In the genomic region with DNA sequence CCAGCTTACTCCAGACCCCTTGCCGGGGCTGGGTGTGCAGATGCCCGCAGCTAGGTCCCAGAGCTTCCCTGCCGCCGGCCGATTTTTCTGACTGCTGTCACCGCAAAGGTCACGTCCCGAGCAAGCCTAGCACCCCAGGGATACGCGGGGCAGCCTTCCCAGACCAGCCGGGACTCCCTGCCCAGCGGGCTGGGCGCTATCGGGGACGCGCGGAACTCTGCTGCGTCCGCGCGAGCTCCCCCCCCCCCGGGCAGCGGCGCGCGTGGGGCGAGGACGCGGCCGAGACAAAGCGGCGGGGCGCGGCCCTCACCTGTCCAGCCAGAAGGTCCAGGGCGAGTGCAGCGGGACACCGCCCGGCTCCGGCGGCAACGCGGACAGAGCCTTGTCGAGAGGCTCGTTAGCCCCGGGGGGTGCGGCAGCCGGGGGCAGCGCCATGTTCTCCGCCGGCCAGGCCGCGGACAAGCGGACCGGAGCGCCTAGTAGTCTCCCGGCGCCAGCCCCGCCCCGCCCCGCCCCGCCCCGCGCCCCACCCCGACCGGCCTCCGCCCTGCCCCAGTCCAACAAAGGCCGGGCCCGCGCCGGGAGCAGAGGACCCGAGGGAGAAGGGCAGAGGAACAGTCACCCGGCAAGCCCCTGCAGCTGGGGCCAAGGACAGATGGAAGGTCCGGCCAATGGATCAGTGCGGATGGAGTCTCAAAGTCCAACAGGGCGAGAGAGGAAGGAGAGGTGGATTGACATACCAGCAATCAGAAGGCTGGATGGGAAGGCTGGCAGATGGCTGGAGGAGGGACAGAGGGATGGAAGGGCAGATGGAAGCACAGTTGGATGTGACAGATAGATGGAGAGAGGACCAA, we compare ENCODE assay signal across 8 mouse cellular contexts. TPM values are rescaled to one million over a fixed set of nuclear protein-coding genes. Genes with fewer than 3 reads are reported as not detected.
DNase-seq lines count a peak whose midpoint lies in the region; ATAC-seq and TF ChIP-seq lines count a peak whose summit lies in the region.

A gene (minus strand): TSS at position 454 of the 854 bp plus-strand sequence.
A gene (minus strand): TSS at position 480 of the 854 bp plus-strand sequence.

- H3K27me3 ChIP-seq in forebrain, embryonic 13.5 days = no peaks in the 10 kb centered on the region; the same call in none of the 2 replicates
- peaks cover 19% of the 10 kb centered on the region for H3K27me3 ChIP-seq in megakaryocyte, embryonic 14.5 days (replicated peaks)
- H3K27me3 ChIP-seq in small intestine, adult 2 months (ENCODE audit: control insufficient read depth, insufficient read depth, low read length) = no peaks in the 10 kb centered on the region

- ATAC-seq in forebrain, embryonic 13.5 days = peak; percentile 42

- H3K4me1 ChIP-seq in forebrain, embryonic 13.5 days = peaks cover 62% of the 10 kb centered on the region
- peaks cover 56% of the 10 kb centered on the region for H3K4me1 ChIP-seq in megakaryocyte, embryonic 14.5 days
- H3K4me1 ChIP-seq in small intestine, adult 2 months (ENCODE audit: control insufficient read depth, insufficient read depth, insufficient read length, low read length) = peaks cover 10% of the 10 kb centered on the region; the same call in 1 of the 2 replicates

- DNase-seq in MN1 (ENCODE audit: low spot score) = peak; percentile 34
- peak; percentile 66 for DNase-seq in brain, embryonic 14.5 days (ENCODE audit: low read depth)
- DNase-seq in heart, postnatal 36 days = peak; percentile 69 to 79
- peak; percentile 49 for DNase-seq in layer of hippocampus, adult 9-11 months
- no peak for DNase-seq in right cerebral cortex, adult 18-20 months

- H3K4me2 ChIP-seq in forebrain, embryonic 13.5 days = peak within 1 kb of the TSS; percentile 92

- intact Hi-C loops in heart, postnatal 36 days (cut with DNase I) = loop anchor here (10.0 kb wide), 1 partner anchor 1208 kb away; no protein-coding TSS in a partner anchor

- TF ChIP-seq POLR2A in brain, embryonic 14.5 days (IDR thresholded peaks at IDR 0.05; ENCODE audit: borderline replicate concordance, extremely low read depth, insufficient read depth, insufficient read length, poor library complexity, severe bottlenecking) = 0 out of 2 replicates have a peak, but pooled peaks have one; percentile 43
- no peak; the same call in 1 of the 2 replicates for TF ChIP-seq POLR2A in small intestine, adult 2 months (IDR thresholded peaks at IDR 0.05; ENCODE audit: low read depth, low read length)

- TF ChIP-seq CTCF in brain, embryonic 14.5 days (IDR thresholded peaks at IDR 0.05; ENCODE audit: borderline replicate concordance, extremely low read depth, insufficient read depth, insufficient read length) = no peak
- no peak for TF ChIP-seq CTCF in small intestine, adult 2 months (IDR thresholded peaks at IDR 0.05; ENCODE audit: extremely low read depth, insufficient read length, insufficient replicate concordance, low read depth, low read length)

- H3K27ac ChIP-seq in forebrain, embryonic 13.5 days = peak within 1 kb of the TSS; percentile 44
- H3K27ac ChIP-seq in small intestine, adult 2 months (ENCODE audit: insufficient read depth, low read depth, low read length) = peak within 1 kb of the TSS; percentile 48

- H3K9me3 ChIP-seq in forebrain, embryonic 13.5 days (replicated peaks) = no peaks in the 10 kb centered on the region
- no peaks in the 10 kb centered on the region for H3K9me3 ChIP-seq in megakaryocyte, embryonic 14.5 days

- under 1% methylated on average over 64 of the region's 75 CpGs for WGBS in forebrain, embryonic 13.5 days
- under 1% methylated on average over 75 of the region's 75 CpGs for WGBS in small intestine, adult 2 months

- H3K36me3 ChIP-seq in forebrain, embryonic 13.5 days (ENCODE audit: poor library complexity, severe bottlenecking) = no peaks in the 10 kb centered on the region
- no peaks in the 10 kb centered on the region for H3K36me3 ChIP-seq in megakaryocyte, embryonic 14.5 days (replicated peaks; ENCODE audit: low read length)
- H3K36me3 ChIP-seq in small intestine, adult 2 months (ENCODE audit: control insufficient read depth, insufficient read depth, low read length) = no peaks in the 10 kb centered on the region

- H3K9ac ChIP-seq in forebrain, embryonic 13.5 days = peak within 1 kb of the TSS; percentile 89

- H3K4me3 ChIP-seq in forebrain, embryonic 13.5 days = peak within 1 kb of the TSS; percentile 83
- H3K4me3 ChIP-seq in megakaryocyte, embryonic 14.5 days (replicated peaks) = peak within 1 kb of the TSS; percentile 95
- peak within 1 kb of the TSS; percentile 79 for H3K4me3 ChIP-seq in small intestine, adult 2 months (ENCODE audit: low read depth, low read length)

RNA-seq across cellular contexts. Expression of the first gene that starts in this region (rescaled TPM):
- polyA plus RNA-seq in brain, embryonic 14.5 days (2012; rRNA removed) = 10.6 and 11.6 TPM in 2 replicates
- 10.5 and 11.5 TPM in 2 replicates for polyA plus RNA-seq in forebrain, embryonic 13.5 days (2015; fragmentation: Nextera tagmentation; extraction: Ambion mirVana)
- 10 to 100 TPM; 41.2 to 43.2 TPM for total RNA-seq in heart, postnatal 36 days (2021)
- 1.00 TPM in 1 of 2 replicates, not detected in the other for polyA plus RNA-seq in megakaryocyte, embryonic 14.5 days (2012; ENCODE audit: insufficient read depth, low replicate concordance)
- 2.1 and 2.6 TPM in 2 replicates for polyA plus RNA-seq in small intestine, adult 2 months (2012; rRNA removed)

RNA-seq across cellular contexts. Expression of the second gene that starts in this region (rescaled TPM):
- polyA plus RNA-seq in brain, embryonic 14.5 days (2012; rRNA removed) = 0.93 and 1.8 TPM in 2 replicates
- 3.8 and 3.9 TPM in 2 replicates for polyA plus RNA-seq in forebrain, embryonic 13.5 days (2015; fragmentation: Nextera tagmentation; extraction: Ambion mirVana)
- 1 to 10 TPM; 2.4 to 2.5 TPM for total RNA-seq in heart, postnatal 36 days (2021)
- polyA plus RNA-seq in megakaryocyte, embryonic 14.5 days (2012; ENCODE audit: insufficient read depth, low replicate concordance) = not detected in 2 replicates
- 0.18 and 0.57 TPM in 2 replicates for polyA plus RNA-seq in small intestine, adult 2 months (2012; rRNA removed)
